9 mouse cellular contexts compared by ENCODE assay signal in genomic region chr7:99710476-99710875, GRCm38 (mm10). TPM values are rescaled to one million over a fixed set of nuclear protein-coding genes. Genes with fewer than 3 reads are reported as not detected.
DNase-seq lines count a peak whose midpoint lies in the region; ATAC-seq lines count a peak whose summit lies in the region.
"Had no signal": no experiment of that assay in that cellular context is flagged by ENCODE, and none has a peak within 500 bp of the region (broad histone marks: within the 10 kb centered on the region; RNA-seq: fewer than 3 reads in every experiment).

No protein-coding gene starts in this region.

- H3K36me3 ChIP-seq in hindbrain, embryonic 10.5 days = no peaks in the 10 kb centered on the region
- no peaks in the 10 kb centered on the region for H3K36me3 ChIP-seq in hindbrain, embryonic 12.5 days
- H3K36me3 ChIP-seq in embryonic facial prominence, embryonic 10.5 days (replicated peaks) = no peaks in the 10 kb centered on the region

- no peaks in the 10 kb centered on the region for H3K9me3 ChIP-seq in hindbrain, embryonic 10.5 days
- H3K9me3 ChIP-seq in hindbrain, embryonic 12.5 days (replicated peaks) = no peaks in the 10 kb centered on the region
- no peaks in the 10 kb centered on the region for H3K9me3 ChIP-seq in embryonic facial prominence, embryonic 10.5 days

- no peak overlapping the region for H3K9ac ChIP-seq in hindbrain, embryonic 12.5 days

- peaks cover 40% of the 10 kb centered on the region for H3K4me1 ChIP-seq in hindbrain, embryonic 10.5 days (replicated peaks)
- H3K4me1 ChIP-seq in hindbrain, embryonic 12.5 days = peaks cover 10% of the 10 kb centered on the region
- peaks cover 33% of the 10 kb centered on the region for H3K4me1 ChIP-seq in embryonic facial prominence, embryonic 10.5 days

- H3K27me3 ChIP-seq in hindbrain, embryonic 10.5 days (ENCODE audit: insufficient read depth, poor library complexity, severe bottlenecking) = peaks cover 7% of the 10 kb centered on the region
- no peaks in the 10 kb centered on the region for H3K27me3 ChIP-seq in hindbrain, embryonic 12.5 days
- H3K27me3 ChIP-seq in embryonic facial prominence, embryonic 10.5 days (replicated peaks; ENCODE audit: low read depth, poor library complexity, severe bottlenecking) = peaks cover 15% of the 10 kb centered on the region

- no peak overlapping the region for H3K27ac ChIP-seq in hindbrain, embryonic 10.5 days
- H3K27ac ChIP-seq in hindbrain, embryonic 12.5 days = no peak overlapping the region
- no peak overlapping the region for H3K27ac ChIP-seq in embryonic facial prominence, embryonic 10.5 days (replicated peaks)

- H3K4me3 ChIP-seq in hindbrain, embryonic 10.5 days = no peak overlapping the region
- no peak overlapping the region for H3K4me3 ChIP-seq in hindbrain, embryonic 12.5 days
- H3K4me3 ChIP-seq in embryonic facial prominence, embryonic 10.5 days = no peak overlapping the region

- peak; percentile 65 for DNase-seq in hindbrain, embryonic 10.5 days (ENCODE audit: low spot score)
- DNase-seq in CD4-positive helper T cell, adult 2 months (ENCODE audit: low read depth, low spot score) = peak; percentile 14
- DNase-seq in adrenal gland, postnatal 14 days = peak; percentile 81
- peak; percentile 59 for DNase-seq in embryonic facial prominence, embryonic 10.5 days (ENCODE audit: low spot score)
- peak; percentile 81 for DNase-seq in kidney, postnatal 14 days
- DNase-seq in urinary bladder, postnatal 14 days (ENCODE audit: low spot score) = peak; percentile 58

- no peak overlapping the region for H3K4me2 ChIP-seq in hindbrain, embryonic 12.5 days (replicated peaks)

- 36% methylated on average over 1 of the region's 1 CpGs for WGBS in hindbrain, embryonic 10.5 days
- 25% methylated on average over 1 of the region's 1 CpGs for WGBS in hindbrain, embryonic 12.5 days
- 37% methylated on average over 1 of the region's 1 CpGs for WGBS in embryonic facial prominence, embryonic 10.5 days

- no peak for ATAC-seq in hindbrain, embryonic 12.5 days (ENCODE audit: low FRiP score)
- ATAC-seq in megakaryocyte-erythroid progenitor cell, adult 5-6 weeks (replicated peaks; ENCODE audit: low FRiP score, low TSS enrichment, poor library complexity, severe bottlenecking) = peak; percentile 55; the same call in 1 of the 2 replicates

RNA-seq across cellular contexts. Expression of gene Slco2b1, which starts 0.7 kb away (rescaled TPM):
- polyA plus RNA-seq in hindbrain, embryonic 10.5 days (2016; fragmentation: Nextera tagmentation; extraction: Ambion mirVana) = 2.3 and 3.5 TPM in 2 replicates
- polyA plus RNA-seq in hindbrain, embryonic 12.5 days (2016; fragmentation: Nextera tagmentation; extraction: Ambion mirVana) = 3.2 and 3.8 TPM in 2 replicates
- total RNA-seq in adrenal gland, postnatal 14 days (2021) = 19.8 and 26.8 TPM in 2 replicates
- polyA plus RNA-seq in embryonic facial prominence, embryonic 10.5 days (2016; fragmentation: Nextera tagmentation; extraction: Ambion mirVana) = 1.2 and 1.7 TPM in 2 replicates
- total RNA-seq in megakaryocyte-erythroid progenitor cell, adult 5-6 weeks (2014; fragmentation: Nextera tagmentation) = 0.64 TPM in 1 of 2 replicates, not detected in the other
- total RNA-seq in megakaryocyte-erythroid progenitor cell, adult 5-6 weeks (2017) = 0.11 TPM in 1 of 2 replicates, not detected in the other

RNA-seq across cellular contexts. Expression of gene Olfr520, which starts 19.6 kb away (rescaled TPM):
- not detected in 2 replicates for polyA plus RNA-seq in hindbrain, embryonic 10.5 days (2016; fragmentation: Nextera tagmentation; extraction: Ambion mirVana)
- polyA plus RNA-seq in hindbrain, embryonic 12.5 days (2016; fragmentation: Nextera tagmentation; extraction: Ambion mirVana) = not detected in 2 replicates
- not detected in 2 replicates for total RNA-seq in adrenal gland, postnatal 14 days (2021)
- not detected in 2 replicates for polyA plus RNA-seq in embryonic facial prominence, embryonic 10.5 days (2016; fragmentation: Nextera tagmentation; extraction: Ambion mirVana)
- not detected in 2 replicates for total RNA-seq in megakaryocyte-erythroid progenitor cell, adult 5-6 weeks (2014; fragmentation: Nextera tagmentation)
- total RNA-seq in megakaryocyte-erythroid progenitor cell, adult 5-6 weeks (2017) = not detected in 2 replicates
- polyA plus RNA-seq: liver, embryonic 16.5 days had no signal

RNA-seq across cellular contexts. Expression of gene Olfr521, which starts 52.8 kb away (rescaled TPM):
- polyA plus RNA-seq in hindbrain, embryonic 10.5 days (2016; fragmentation: Nextera tagmentation; extraction: Ambion mirVana) = not detected in 2 replicates
- polyA plus RNA-seq in hindbrain, embryonic 12.5 days (2016; fragmentation: Nextera tagmentation; extraction: Ambion mirVana) = not detected in 2 replicates
- total RNA-seq in adrenal gland, postnatal 14 days (2021) = not detected in 2 replicates
- not detected in 2 replicates for polyA plus RNA-seq in embryonic facial prominence, embryonic 10.5 days (2016; fragmentation: Nextera tagmentation; extraction: Ambion mirVana)
- not detected in 2 replicates for total RNA-seq in megakaryocyte-erythroid progenitor cell, adult 5-6 weeks (2014; fragmentation: Nextera tagmentation)
- not detected in 2 replicates for total RNA-seq in megakaryocyte-erythroid progenitor cell, adult 5-6 weeks (2017)
- polyA plus RNA-seq: liver, embryonic 16.5 days had no signal

Comparison
In these comparisons a context has a peak if more than half of its experiments do, and no peak if none do; other contexts are left out.
1. DNase-seq: peak in every context shown above with its lines; median percentile 81 in adrenal gland, postnatal 14 days; 81 in kidney, postnatal 14 days; 65 in hindbrain, embryonic 10.5 days; 59 in embryonic facial prominence, embryonic 10.5 days; 58 in urinary bladder, postnatal 14 days; 14 in CD4-positive helper T cell, adult 2 months.